Mouse (Mus musculus) liver, adult 2 months (tissue): Measurements from ENCODE around the gene Tmem234. TPM values are rescaled to one million over a fixed set of nuclear protein-coding genes. Genes with fewer than 3 reads are reported as not detected.
A peak's percentile ranks its signal among the peaks of the same experiment; 100 is the strongest.
"Not testable (repeated sequence)": the region's sequence is repeated elsewhere in the genome, so short reads cannot be mapped to it uniquely, and the experiment has no call there.

Source experiments
- DNase-seq: peaks from one replicate; pipeline ENCODE4 v3.0.0-alpha.2; 2011; ENCODE audit warnings: low read depth, low spot score; ENCODE audit errors: extremely low read depth
- H3K27ac ChIP-seq: fragments of 200-500 bp; replicated peaks from 2 replicates; pipeline ENCODE4 v1.5.1; 2012; ENCODE audit warnings: low read depth, mild to moderate bottlenecking, control low read depth, inconsistent platforms, low read length; ENCODE audit not compliant: insufficient read depth
- H3K27me3 ChIP-seq: fragments of 200-500 bp; 2 replicates; pipeline ENCODE4 v1.6.1; 2012; ENCODE audit warnings: mild to moderate bottlenecking, moderate library complexity, low read length, inconsistent platforms; ENCODE audit not compliant: control insufficient read depth, insufficient read depth
- H3K36me3 ChIP-seq: fragments of 200-500 bp; 2 replicates; pipeline ENCODE4 v1.6.1; 2012; ENCODE audit warnings: low read length, inconsistent platforms; ENCODE audit not compliant: control insufficient read depth, insufficient read depth
- H3K4me1 ChIP-seq: fragments of 200-500 bp; 2 replicates; pipeline ENCODE4 v1.6.1; 2011; ENCODE audit warnings: low read length; ENCODE audit not compliant: control insufficient read depth, insufficient read depth
- H3K4me3 ChIP-seq: fragments of 200-500 bp; 2 replicates; pipeline ENCODE4 v1.5.1; 2011; ENCODE audit warnings: low read depth, mild to moderate bottlenecking, control low read depth, low read length, moderate library complexity; ENCODE audit not compliant: insufficient read depth
- H3K79me2 ChIP-seq: fragments of 200-500 bp; 2 replicates; pipeline ENCODE4 v1.6.1; 2012; ENCODE audit warnings: inconsistent platforms, mild to moderate bottlenecking, low read length, moderate library complexity; ENCODE audit not compliant: control insufficient read depth, insufficient read depth
- H3K9ac ChIP-seq: fragments of 200-500 bp; 2 replicates; pipeline ENCODE4 v1.6.1; 2012; ENCODE audit warnings: low read depth, mild to moderate bottlenecking, control low read depth, inconsistent platforms, low read length
- CTCF ChIP-seq: fragments of 200-500 bp; IDR thresholded peaks from 2 replicates; pipeline ENCODE4 v1.5.1; 2011; ENCODE audit warnings: low read depth, low read length, control low read depth
- POLR2A ChIP-seq: fragments of 200-500 bp; IDR thresholded peaks from 2 replicates; pipeline ENCODE4 v1.6.1; 2011; ENCODE audit warnings: low read length, control low read depth; ENCODE audit not compliant: insufficient read depth; ENCODE audit errors: extremely low read depth
- WGBS: fragments of 180-500 bp; shearing (Covaris S2); methylation state at CpG from one replicate; pipeline ENCODE4 v1.1.7; 2018; 5-methylcytosine and 5-hydroxymethylcytosine counted together
- polyA plus RNA-seq: library from polyadenylated mRNA; depleted of rRNA; stranded (reverse); fragments of >200 nt; gene quantifications from 2 replicates; pipeline ENCODE4 v1.2.3, GENCODE M21; 2012; rRNA removed
- total RNA-seq: library from RNA; depleted of rRNA; stranded (reverse); fragments of >200 nt; gene quantifications from 2 replicates; pipeline ENCODE4 v1.2.3, GENCODE M21; 2014; rRNA removed

Gene Tmem234
- total RNA-seq, result 65.6 and 67.5 TPM in 2 replicates
- 75.8 and 93.6 TPM in 2 replicates for polyA plus RNA-seq

DNA sequence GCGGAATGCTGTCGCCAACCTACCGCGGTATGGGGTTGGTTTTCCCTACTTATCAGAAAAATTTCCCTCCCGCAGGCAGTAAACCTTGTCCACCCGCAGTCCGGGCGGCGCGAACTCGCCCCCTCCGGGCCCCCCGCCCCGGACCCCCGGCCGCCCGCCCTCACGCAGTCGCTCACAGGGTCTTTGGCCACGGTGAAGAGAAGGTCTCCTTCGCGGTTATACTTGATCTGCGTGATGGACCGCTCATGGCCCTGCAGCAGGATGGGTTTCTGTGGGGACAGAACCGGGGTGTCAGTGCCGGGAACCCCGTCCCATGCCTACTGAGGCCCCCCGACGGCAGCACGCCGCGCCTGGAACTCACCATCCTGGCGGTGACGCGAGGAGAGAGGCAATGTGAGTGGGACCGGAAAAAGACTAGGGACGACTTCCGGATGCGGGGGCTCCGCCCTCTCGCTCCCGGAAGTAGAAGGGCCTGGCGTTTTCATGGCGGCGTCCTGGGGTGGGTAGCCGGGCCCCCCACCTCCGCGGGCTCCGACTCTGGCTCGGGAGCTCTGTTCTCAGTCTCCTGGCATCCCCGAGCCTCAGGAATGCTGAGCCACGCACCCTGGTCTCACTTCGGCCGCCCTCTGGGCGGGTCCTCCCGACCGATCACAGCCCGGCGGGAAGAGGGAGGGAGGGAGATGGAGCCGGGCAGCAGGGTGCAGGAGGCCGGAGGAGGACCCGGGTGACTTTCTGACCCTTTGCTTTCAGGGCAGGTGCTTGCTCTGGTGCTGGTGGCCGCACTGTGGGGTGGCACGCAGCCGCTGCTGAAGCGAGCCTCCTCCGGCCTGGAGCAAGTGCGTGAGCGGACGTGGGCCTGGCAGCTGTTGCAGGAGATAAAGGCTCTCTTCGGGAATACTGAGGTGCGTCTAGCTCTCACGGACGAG is at the start of gene Tmem234, which contains the start of gene Eif3i:
TSS of gene Tmem234 (plus strand) at position 436 of the 926 bp plus-strand sequence.
TSS of gene Eif3i (minus strand) at position 416 of the 926 bp plus-strand sequence.
- WGBS, result under 1% methylated on average over 74 of the region's 74 CpGs
- Histone ChIP-seq H3K27me3 (no peaks in the 10 kb centered on the region), H3K9ac (peak within 1 kb of the TSS; percentile 85), H3K79me2 (peaks cover 17% of the 10 kb centered on the region), H3K4me3 (peak within 1 kb of the TSS; percentile 74), H3K36me3 (peaks cover 6% of the 10 kb centered on the region; the same call in 1 of the 2 replicates), H3K27ac (peak within 1 kb of the TSS; percentile 66), H3K4me1 (peaks cover 11% of the 10 kb centered on the region)
- DNase-seq, result peak; percentile 64
- TF ChIP-seq POLR2A, result peak; percentile 45; the same call in 1 of the 2 replicates
- TF ChIP-seq CTCF, result 0 out of 2 replicates have a peak, but pooled peaks have one; percentile 0

DNA sequence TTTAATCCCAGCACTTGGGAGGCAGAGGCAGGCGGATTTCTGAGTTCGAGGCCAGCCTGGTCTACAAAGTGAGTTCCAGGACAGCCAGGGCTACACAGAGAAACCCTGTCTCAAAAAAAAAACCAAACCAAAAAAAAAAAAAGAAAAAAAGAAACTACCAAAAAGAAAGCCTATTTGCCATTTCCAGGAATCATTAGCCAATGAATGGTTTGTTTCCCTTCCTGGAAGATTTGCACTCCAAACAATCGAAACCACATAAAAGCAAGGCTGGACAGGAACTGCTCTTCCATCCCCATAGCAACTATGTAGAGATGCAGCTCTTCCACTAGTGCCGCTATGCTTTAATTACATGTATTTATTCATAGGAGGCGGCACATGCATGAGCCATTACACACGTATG is 46.0 kb upstream of the Tmem234 start:
- not testable (repeated sequence) for H3K27me3 ChIP-seq, DNase-seq, H3K79me2 ChIP-seq, H3K9ac ChIP-seq, H3K4me3 ChIP-seq, H3K27ac ChIP-seq, H3K4me1 ChIP-seq, H3K36me3 ChIP-seq
- WGBS, result 69% methylated on average over 4 of the region's 6 CpGs

DNA sequence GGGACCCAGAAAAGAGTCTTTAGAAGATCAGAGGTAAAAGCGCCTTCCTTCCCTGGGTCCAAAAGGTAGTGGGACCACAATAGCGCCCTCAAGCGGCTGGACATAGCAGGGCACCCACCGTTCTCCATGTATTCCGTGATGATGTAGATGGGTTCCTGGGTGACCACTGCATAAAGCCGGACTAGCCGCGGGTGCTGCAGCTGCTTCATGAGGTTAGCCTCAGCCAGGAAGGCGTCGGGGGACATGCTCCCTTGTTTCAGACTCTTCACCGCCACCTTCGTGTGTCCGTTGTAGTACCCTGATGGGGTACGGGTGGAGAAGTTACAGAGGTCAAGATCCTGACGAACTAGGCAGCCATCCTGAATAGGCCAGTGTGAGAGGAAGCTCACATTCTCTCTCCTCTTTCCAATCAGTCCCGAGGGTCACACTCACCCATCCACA is 45.0 kb upstream of the Tmem234 start:
- no peaks in the 10 kb centered on the region for H3K79me2 ChIP-seq
- peak overlapping the region; percentile 38; the same call in 1 of the 2 replicates for H3K4me3 ChIP-seq
- 8% methylated on average over 16 of the region's 16 CpGs for WGBS
- no peak for DNase-seq
- H3K27me3 ChIP-seq, result no peaks in the 10 kb centered on the region
- peak; percentile 76 for TF ChIP-seq CTCF
- no peak for TF ChIP-seq POLR2A
- peaks cover 7% of the 10 kb centered on the region for H3K4me1 ChIP-seq
- no peaks in the 10 kb centered on the region for H3K36me3 ChIP-seq
- H3K27ac ChIP-seq, result no peak overlapping the region
- H3K9ac ChIP-seq, result peak overlapping the region; percentile 35

DNA sequence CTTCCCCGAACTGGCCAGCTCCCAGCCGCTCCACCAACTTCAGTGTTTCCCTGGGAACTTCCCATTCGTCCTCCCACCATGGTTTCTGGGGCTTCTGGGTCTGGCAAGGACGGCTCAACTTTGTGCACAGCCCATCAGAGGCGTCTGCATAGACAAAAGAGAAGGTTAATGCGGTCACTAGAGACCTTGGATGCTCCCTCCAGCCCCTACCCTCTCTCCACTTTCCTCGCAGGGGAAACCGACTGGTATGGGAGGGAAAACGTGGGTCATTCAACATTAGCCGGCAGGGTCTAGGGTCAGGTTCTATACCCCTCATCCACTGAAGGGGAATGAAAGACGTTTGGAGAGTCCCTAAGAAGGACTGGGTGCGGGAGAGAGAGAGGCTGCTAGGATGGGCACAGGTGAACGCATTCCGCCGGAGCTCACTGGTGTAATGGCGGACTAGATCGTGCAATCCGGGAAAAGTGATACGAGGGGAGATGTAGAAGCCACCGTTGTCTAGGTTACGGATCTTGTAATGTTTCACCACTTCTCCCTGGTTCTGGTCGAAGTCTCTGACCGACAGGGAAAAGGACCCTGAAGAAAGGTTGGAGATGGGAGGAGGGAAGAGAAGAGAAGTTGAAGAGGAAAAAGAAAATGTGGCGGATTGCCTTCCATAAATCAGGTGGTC is 44.5 kb upstream of the Tmem234 start:
- no peak for TF ChIP-seq CTCF
- TF ChIP-seq POLR2A, result no peak
- H3K27ac ChIP-seq, result no peak overlapping the region
- H3K4me3 ChIP-seq, result peak overlapping the region; percentile 56
- H3K4me1 ChIP-seq, result peaks cover 7% of the 10 kb centered on the region
- no peaks in the 10 kb centered on the region for H3K27me3 ChIP-seq
- no peaks in the 10 kb centered on the region for H3K36me3 ChIP-seq
- 2% methylated on average over 24 of the region's 24 CpGs for WGBS
- no peaks in the 10 kb centered on the region for H3K79me2 ChIP-seq
- H3K9ac ChIP-seq, result peak overlapping the region; percentile 33; the same call in 1 of the 2 replicates
- peak; percentile 19 for DNase-seq

DNA sequence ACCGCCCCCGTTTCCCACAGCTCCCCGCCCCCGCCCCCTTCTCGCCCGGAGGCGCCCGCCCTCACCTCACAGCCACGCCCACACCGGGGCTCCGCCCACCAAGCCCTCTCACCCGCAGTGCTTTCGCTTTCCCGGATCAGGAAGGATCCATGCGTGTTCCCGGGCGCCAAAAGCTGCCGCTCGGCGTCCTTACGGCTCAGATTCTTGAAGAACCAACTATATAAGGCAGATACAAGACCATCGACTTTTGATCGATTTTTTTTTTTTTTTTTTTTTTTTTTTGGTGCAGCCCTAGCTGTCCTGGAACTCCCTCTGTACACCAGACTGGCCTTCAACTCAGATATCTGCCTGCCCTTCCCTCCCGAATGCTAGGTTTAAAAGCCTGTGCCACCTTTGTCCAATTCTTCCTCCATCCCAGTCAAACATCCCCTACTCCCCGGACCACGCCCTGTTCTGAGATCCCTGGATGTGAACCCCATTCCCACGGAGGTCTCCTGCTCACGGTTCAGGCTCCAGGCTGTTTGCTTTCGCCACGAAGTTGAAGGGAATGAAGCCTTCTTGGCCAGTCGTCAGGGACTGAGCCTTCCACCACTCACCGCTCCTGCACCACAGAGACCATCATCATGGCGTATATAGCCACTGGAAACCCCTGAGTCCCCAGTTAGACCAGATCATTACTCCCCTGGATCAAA is 43.8 kb upstream of the Tmem234 start:
- WGBS, result 7% methylated on average over 33 of the region's 33 CpGs
- peaks cover 7% of the 10 kb centered on the region for H3K4me1 ChIP-seq
- TF ChIP-seq CTCF (no peak), POLR2A (peak; percentile 60; the same call in 1 of the 2 replicates)

More for the DNA sequence above, 43.8 kb upstream of the Tmem234 start:
- Histone ChIP-seq H3K4me3 (peak overlapping the region; percentile 56), H3K79me2 (no peaks in the 10 kb centered on the region), H3K36me3 (no peaks in the 10 kb centered on the region), H3K9ac (peak overlapping the region; percentile 64), H3K27me3 (no peaks in the 10 kb centered on the region), H3K27ac (peak overlapping the region; percentile 46; the same call in 1 of the 2 replicates)
- peak; percentile 64 for DNase-seq
